Mouse (Mus musculus) heart, adult 18-20 months (tissue): ENCODE results near the gene Tap2. TPM values are rescaled to one million over a fixed set of nuclear protein-coding genes. Genes with fewer than 3 reads are reported as not detected.

Source experiments
- DNase-seq, 2 experiments: peaks; one replicate each; pipeline ENCODE4 v3.0.0; 2021 to 2022; ENCODE audit warnings: mixed read lengths in 1 of 2
- total RNA-seq, 2 experiments: library from RNA; stranded (reverse); gene quantifications; 2 replicates each; pipeline ENCODE4 v1.2.3; 2021

Tap2 gene
- total RNA-seq, 2 experiments from 2014 or later: 25.3 to 33.3 TPM

DNA sequence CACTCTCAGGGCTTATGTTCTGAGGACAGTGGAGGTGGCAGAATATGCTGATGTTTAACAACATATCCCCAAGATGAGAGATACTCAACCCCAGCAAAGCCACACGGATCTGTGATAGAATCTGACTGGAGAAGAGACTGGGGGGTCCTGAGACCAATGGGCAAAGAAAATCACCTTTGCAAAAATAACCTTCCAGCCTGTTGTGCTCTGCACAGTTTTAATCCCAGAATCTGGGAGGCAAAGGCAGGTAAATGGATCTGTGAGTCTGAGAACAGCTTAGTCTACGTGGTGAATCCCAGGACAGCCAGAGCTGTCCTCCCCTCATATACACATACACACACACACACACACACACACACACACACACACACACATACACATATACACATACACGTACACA is 46.0 kb downstream of the Tap2 start:
- no peak for DNase-seq

DNA sequence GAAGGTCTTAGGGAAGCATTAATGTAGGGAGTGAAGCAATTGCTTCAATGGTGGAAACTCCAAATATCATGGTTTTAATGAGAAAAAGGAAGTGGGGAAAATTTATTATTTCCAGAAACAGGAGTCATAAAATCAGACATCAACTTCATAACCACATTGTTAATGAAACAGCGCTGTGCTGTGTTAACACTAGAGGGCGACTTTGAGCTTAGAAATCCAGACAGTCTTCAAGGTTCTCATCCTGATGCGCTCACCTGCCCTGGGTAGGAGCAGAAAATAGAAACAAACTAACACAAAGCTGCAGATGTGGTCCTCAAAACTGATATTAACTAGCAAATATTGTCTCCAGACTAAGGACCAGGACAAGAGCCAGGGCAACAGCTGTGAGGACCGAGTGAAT is 46.6 kb downstream of the Tap2 start:
- peak; percentile 43 to 74 for DNase-seq

DNA sequence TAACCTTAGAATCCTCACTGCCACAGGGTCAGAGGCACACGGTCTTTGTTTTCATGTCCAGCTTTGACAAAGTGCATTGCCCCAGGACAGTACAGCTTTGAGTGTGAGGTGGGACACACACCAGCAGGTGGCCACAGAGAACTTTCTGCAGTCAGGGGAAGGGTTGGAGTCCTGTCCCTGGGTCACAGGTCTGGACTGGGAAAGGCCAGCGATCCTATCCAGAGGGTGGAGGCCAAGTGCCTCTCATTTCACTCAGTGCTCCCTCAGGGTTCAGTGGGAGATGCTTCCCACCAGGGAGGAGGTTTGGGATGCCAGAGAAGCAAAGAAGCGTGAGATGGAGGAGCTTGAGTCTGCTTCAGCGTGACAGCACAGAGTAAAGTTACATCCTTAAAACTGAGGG is 48.3 kb downstream of the Tap2 start:
- DNase-seq: no peak

DNA sequence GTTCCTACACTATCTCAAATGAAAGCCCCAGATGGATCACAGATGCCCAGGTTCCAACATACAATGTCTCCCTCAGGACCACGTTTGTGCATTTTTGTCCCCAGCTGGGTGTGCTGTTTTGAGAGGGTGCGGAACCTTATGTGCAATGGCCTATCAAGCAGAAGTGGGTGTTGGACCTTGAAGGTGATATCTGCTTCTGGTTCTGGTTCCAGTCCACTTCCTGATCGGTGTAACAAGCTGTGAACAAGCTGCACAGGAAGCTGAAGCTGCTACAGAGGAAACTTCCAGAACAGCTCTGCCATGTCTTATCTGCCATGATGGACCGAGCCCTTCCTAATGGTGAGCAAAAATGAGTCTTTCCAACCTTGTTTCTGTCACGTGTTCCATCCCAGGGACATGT is 53.2 kb downstream of the Tap2 start:
- no peak for DNase-seq

DNA sequence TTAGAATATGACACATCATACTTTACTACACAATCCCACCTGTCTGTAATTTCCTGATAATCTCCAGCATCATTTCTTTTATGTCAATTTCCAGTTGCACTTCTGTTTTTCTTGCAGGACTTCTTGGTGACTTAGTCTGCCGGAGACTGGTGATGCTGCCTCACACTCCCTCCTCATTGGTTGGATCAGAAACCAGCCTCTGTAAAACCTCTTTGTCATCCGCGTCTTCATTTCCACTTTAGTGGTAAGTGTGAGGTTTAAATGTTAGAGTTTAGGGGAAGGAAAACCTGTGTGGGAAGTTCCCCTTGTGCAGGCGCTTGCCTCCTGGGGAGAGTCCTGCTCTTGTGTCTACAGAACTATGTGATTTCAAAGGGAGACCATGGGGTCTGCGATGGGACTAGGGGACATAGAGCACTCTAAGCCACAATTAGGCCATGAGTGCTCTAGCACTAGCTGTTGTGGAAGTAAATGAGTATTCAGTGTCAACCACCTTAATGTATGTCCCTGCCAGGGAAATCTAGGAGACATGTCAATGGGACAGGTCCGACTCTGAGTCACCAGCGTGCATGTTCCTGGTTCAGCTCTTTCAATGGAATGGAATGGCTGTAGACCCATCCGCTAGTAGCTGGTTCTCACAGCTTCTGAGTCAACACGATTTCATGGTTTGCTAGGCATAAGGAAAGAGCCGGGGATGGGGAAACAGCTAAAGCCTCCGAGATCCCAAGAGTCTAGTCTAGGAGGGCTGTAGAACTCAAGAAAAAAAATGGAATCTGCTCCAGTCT is 54.5 kb downstream of the Tap2 start, which contains the start of gene H2-Ab1:
TSS of gene H2-Ab1 (plus strand) at position 96 of the 782 bp plus-strand sequence.
- peak; percentile 85 to 89 for DNase-seq

DNA sequence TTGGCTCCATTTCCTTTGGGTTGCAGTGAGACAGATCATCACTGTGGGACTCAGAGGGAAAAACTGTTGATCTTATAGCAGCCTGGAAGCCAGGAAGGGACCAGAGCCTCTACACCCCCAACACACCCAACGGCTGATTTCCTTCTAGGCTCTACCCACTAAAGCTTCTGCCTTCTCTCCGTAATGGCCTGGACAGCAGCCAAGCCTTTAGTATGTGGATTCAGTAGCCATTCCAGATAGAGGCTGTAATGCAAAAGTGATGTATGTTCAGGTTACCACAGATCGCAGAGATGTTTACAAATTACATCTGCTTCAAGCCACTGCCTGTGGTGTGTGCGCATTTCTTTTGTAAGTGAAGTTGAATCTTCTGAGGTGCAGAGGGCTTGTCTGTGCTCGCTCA is 57.2 kb downstream of the Tap2 start:
- DNase-seq: no peak

DNA sequence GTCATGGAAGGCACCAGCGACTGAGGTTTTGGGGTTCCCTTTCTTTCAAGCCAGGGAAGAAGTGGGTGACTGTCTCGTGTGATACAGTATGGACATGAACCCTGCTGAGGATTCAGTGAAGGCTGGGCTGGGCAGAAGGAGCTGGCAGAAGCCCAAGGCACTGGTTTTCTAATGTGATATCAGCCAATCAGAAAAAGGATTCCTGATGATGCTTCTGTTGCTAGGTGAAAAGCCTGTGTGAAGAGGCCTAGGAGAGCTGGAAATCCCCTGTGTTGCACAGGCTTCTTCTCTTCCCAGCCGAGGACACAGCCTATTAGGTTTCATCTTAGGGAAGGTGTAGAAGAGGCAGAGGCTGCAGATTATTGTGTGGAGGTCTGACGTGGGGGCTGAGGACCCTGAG is 58.2 kb downstream of the Tap2 start:
- peak; percentile 83 to 86 for DNase-seq

DNA sequence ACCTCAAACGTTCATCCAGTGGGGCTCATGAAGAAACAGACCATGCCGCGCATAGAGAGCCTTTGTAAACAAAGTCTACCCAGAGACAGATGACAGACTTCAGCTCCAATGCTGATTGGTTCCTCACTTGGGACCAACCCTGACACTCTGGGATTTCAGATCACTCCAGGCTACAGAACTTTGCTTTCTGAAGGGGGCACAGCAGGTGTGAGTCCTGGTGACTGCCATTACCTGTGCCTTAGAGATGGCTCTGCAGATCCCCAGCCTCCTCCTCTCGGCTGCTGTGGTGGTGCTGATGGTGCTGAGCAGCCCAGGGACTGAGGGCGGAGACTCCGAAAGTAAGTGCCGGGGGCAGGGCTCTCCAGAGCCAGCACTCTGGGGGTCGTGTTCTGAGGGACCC is 59.7 kb downstream of the Tap2 start:
- DNase-seq: peak; percentile 84 to 88

DNA sequence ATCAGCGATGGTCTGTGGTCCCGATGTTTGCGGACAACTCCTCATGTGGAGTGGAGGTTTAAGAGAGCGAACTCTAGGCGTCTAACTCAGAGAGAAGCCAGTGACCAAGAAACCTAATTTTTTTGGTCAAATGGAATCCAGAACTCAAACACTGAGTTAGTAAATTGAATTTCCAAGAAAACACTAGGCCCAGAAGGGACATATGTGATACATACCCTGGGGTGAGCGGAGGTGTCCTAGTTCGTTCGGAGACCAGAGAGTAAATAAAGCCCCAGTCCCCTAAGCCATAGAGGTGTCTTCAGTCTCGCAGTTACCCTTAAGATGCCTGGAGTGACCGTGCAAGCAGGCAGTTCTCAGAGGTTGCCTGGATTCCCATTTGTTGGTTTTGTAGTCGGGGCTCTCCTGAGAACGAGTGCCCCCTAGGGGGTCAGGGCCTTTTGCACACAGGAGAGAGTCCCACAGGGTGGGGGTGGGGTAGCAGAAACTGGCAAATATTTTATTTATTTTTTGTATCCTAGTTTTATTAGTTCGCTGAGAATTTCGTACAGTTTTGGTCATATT is 60.6 kb downstream of the Tap2 start:
- peak; percentile 31 to 36 for DNase-seq

DNA sequence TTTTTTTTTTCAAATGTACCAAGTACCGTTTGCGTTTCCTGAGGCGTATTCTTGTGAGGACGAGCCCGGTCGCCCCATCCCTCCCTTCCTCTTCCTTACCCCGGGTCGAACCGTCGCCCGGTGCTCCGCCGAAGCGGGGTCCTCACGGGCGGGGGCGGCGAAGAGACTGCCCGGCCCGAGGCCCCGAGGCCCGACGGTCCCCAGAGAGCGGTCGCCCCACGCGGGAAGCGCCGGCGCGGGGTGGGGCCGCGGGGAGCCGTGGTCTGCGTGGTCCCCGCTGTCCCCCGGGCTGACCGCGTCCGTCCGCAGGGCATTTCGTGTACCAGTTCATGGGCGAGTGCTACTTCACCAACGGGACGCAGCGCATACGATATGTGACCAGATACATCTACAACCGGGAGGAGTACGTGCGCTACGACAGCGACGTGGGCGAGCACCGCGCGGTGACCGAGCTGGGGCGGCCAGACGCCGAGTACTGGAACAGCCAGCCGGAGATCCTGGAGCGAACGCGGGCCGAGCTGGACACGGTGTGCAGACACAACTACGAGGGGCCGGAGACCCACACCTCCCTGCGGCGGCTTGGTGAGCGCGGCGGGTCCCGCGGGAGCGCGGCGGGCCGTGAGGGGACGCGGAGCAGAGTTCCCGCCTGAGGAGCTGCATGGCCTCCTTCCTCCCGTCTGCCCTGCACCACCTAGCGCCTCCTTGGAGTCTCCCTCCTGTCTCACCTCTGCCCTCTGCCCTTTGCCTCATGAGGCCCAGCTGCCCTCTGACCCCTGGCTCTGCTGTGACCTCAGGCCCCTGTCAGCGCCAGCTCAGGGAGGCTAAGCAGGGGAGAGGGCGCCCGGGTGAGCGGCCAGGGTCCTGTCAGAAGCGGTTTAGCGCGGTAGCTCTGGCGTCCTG is 61.4 kb downstream of the Tap2 start:
- DNase-seq: no peak

Other genes with a start within 250 kb of the Tap2 start
- gene Vps52, start 247.7 kb upstream of the Tap2 start, total RNA-seq: 10 to 100 TPM; 36.8 to 39.7 TPM
- gene Rps18, start 247.5 kb upstream of the Tap2 start, total RNA-seq: 100 to 1,000 TPM; 419 to 435 TPM
- 100 to 1,000 TPM; 204 to 337 TPM for gene H2-K1, start 203.2 kb upstream of the Tap2 start, total RNA-seq
- gene Ring1, start 178.8 kb upstream of the Tap2 start, total RNA-seq: 10 to 100 TPM; 13.2 to 16.9 TPM
- gene H2-Ke6, start 175.5 kb upstream of the Tap2 start, total RNA-seq: 100 to 1,000 TPM; 131 to 137 TPM
- gene Slc39a7, start 171.8 kb upstream of the Tap2 start, total RNA-seq: 10 to 100 TPM; 66.3 to 67.0 TPM
- gene Rxrb, start 171.7 kb upstream of the Tap2 start, total RNA-seq: 10 to 100 TPM; 42.3 to 45.4 TPM
- 1 to 10 TPM in 1 of 2 experiments, under 1 TPM in 1; 0.55 to 1.7 TPM for gene Col11a2, start 164.1 kb upstream of the Tap2 start, total RNA-seq
- gene H2-Oa, start 111.2 kb upstream of the Tap2 start, total RNA-seq: 1 to 10 TPM in 1 of 2 experiments, not detected in 1; 1.6 TPM
- 1 to 10 TPM; 5.9 to 7.2 TPM for gene H2-DMa, start 84.0 kb upstream of the Tap2 start, total RNA-seq
- gene Brd2, start 80.9 kb upstream of the Tap2 start, total RNA-seq: 10 to 100 TPM; 64.5 to 79.0 TPM
- gene H2-DMb2, start 60.2 kb upstream of the Tap2 start, total RNA-seq: 1 to 10 TPM; 2.0 to 7.5 TPM
- 1 to 10 TPM; 3.0 to 3.9 TPM for gene H2-DMb1, start 50.5 kb upstream of the Tap2 start, total RNA-seq
- gene Tap1, start 16.0 kb upstream of the Tap2 start, total RNA-seq: 10 to 100 TPM in 1 of 2 experiments, 1 to 10 TPM in 1; 5.7 to 11.4 TPM
- gene Psmb9, start 15.8 kb upstream of the Tap2 start, total RNA-seq: 10 to 100 TPM; 13.1 to 25.3 TPM
- gene Psmb8, start 5.8 kb upstream of the Tap2 start, total RNA-seq: 10 to 100 TPM; 19.5 to 34.4 TPM
- 1 to 10 TPM in 1 of 2 experiments, under 1 TPM in 1; 0.77 to 5.7 TPM for gene H2-Ob, start 35.4 kb downstream of the Tap2 start, total RNA-seq
- 10 to 100 TPM; 36.6 to 43.8 TPM for gene H2-Ab1, start 54.2 kb downstream of the Tap2 start, total RNA-seq
- 10 to 100 TPM; 52.0 to 53.2 TPM for gene H2-Aa, start 84.3 kb downstream of the Tap2 start, total RNA-seq
- gene H2-Eb1, start 102.3 kb downstream of the Tap2 start, total RNA-seq: 10 to 100 TPM; 54.9 to 60.2 TPM
- gene H2-Eb2, start 122.1 kb downstream of the Tap2 start, total RNA-seq: under 1 TPM in 1 of 2 experiments, not detected in 1; 0.46 TPM
- gene Btnl2, start 151.3 kb downstream of the Tap2 start, total RNA-seq: under 1 TPM; 0.26 to 0.32 TPM
- gene Btnl1, start 173.6 kb downstream of the Tap2 start, total RNA-seq: not detected
- not detected for gene BC051142, start 195.3 kb downstream of the Tap2 start, total RNA-seq